Mouse (Mus musculus): ENCODE data around the gene Atp5h.

GRCm38 (mm10) chr11:115430561-115430960, 10.8 kb upstream of the Atp5h start:
- TF ChIP-seq CTCF (IDR thresholded peaks at IDR 0.05; ENCODE audit: extremely low read depth, insufficient read length, insufficient replicate concordance, low read depth, low read length) (no peak), POLR2A (IDR thresholded peaks at IDR 0.05; ENCODE audit: low read depth, low read length) (no peak)

Data from small intestine, adult 2 months (tissue).